Mouse (Mus musculus): ENCODE measurements around the gene Fgfr4.

Gene Fgfr4

GRCm38 (mm10) chr13:55209649-55210192 is 57.3 kb downstream of the Fgfr4 start, which contains the start of gene Nsd1:
Nsd1 (plus strand) TSS chr13:55209782.
- no peak for DNase-seq (ENCODE audit: low read depth, low spot score)

GRCm38 (mm10) chr13:55210193-55210970 is 57.9 kb downstream of the Fgfr4 start:
- DNase-seq (ENCODE audit: low read depth, low spot score) = peak; percentile 52

GRCm38 (mm10) chr13:55210971-55211220 is 58.5 kb downstream of the Fgfr4 start:
- DNase-seq (ENCODE audit: low read depth, low spot score) = no peak

- DNase-seq (ENCODE audit: low read depth, low spot score) = peak; percentile 94
These were observed 59.0 kb downstream of the Fgfr4 start for GRCm38 (mm10) chr13:55211221-55212010.

- peak; percentile 79 for DNase-seq (ENCODE audit: low read depth, low spot score)
These were observed 59.5 kb downstream of the Fgfr4 start for GRCm38 (mm10) chr13:55212011-55212360.

GRCm38 (mm10) chr13:55212361-55213137 is 60.1 kb downstream of the Fgfr4 start:
- peak; percentile 76 for DNase-seq (ENCODE audit: low read depth, low spot score)

- no peak for DNase-seq (ENCODE audit: low read depth, low spot score)
These were observed 60.8 kb downstream of the Fgfr4 start for GRCm38 (mm10) chr13:55213138-55213806.
